Mouse (Mus musculus) MEL (cell line): Measurements from ENCODE around the gene Spock3. TPM values are rescaled to one million over a fixed set of nuclear protein-coding genes. Genes with fewer than 3 reads are reported as not detected.

Source experiments
- DNase-seq: peaks from one replicate; pipeline ENCODE4 v3.0.0; 2011; ENCODE audit warnings: low read depth, low spot score
- H3K27ac ChIP-seq: 2 replicates; pipeline ENCODE4 v1.5.1; 2012; ENCODE audit warnings: low read depth, mild to moderate bottlenecking, control low read depth, low read length, moderate library complexity; ENCODE audit not compliant: control insufficient read depth
- H3K27me3 ChIP-seq, 2 experiments: fragments of 150-350 bp in 1 of 2; sonication (generic) in 1 of 2; 2 replicates each; pipeline ENCODE4 v1.6.1; 2012; ENCODE audit warnings: low read length in 2 of 2, mild to moderate bottlenecking in 2 of 2, improper control_type of control experiment in 1 of 2, moderate library complexity in 1 of 2; ENCODE audit not compliant: insufficient read depth in 2 of 2, control insufficient read depth in 1 of 2
- H3K36me3 ChIP-seq, 2 experiments: 2 replicates each; pipeline ENCODE4 v1.6.1; 2012 to 2014; ENCODE audit warnings: low read length in 2 of 2, improper control_type of control experiment in 1 of 2, inconsistent platforms in 1 of 2, mild to moderate bottlenecking in 1 of 2; ENCODE audit not compliant: insufficient read depth in 2 of 2, control insufficient read depth in 1 of 2
- H3K4me1 ChIP-seq, 2 experiments: fragments of 150-350 bp in 1 of 2; sonication (generic) in 1 of 2; 2 replicates each; pipeline ENCODE4 v1.6.1; 2012; ENCODE audit warnings: low read length in 2 of 2, improper control_type of control experiment in 1 of 2, mild to moderate bottlenecking in 1 of 2; ENCODE audit not compliant: insufficient read depth in 2 of 2, control insufficient read depth in 1 of 2
- H3K4me3 ChIP-seq, 2 experiments: fragments of 150-350 bp in 1 of 2; sonication (generic) in 1 of 2; 2 replicates each; pipeline ENCODE4 v1.5.1; 2012; ENCODE audit warnings: low read depth in 2 of 2, low read length in 2 of 2, mild to moderate bottlenecking in 2 of 2, moderate library complexity in 2 of 2, control low read depth in 1 of 2, improper control_type of control experiment in 1 of 2; ENCODE audit not compliant: control insufficient read depth in 1 of 2, insufficient read depth in 1 of 2
- H3K79me2 ChIP-seq: 2 replicates; pipeline ENCODE4 v1.6.1; 2012; ENCODE audit warnings: mild to moderate bottlenecking, low read length, moderate library complexity; ENCODE audit not compliant: control insufficient read depth, poor library complexity, insufficient read depth
- H3K9ac ChIP-seq: 2 replicates; pipeline ENCODE4 v1.6.1; 2012; ENCODE audit warnings: low read depth, mild to moderate bottlenecking, control low read depth, low read length, moderate library complexity; ENCODE audit not compliant: control insufficient read depth, poor library complexity, severe bottlenecking
- H3K9me3 ChIP-seq: fragments of 150-350 bp; sonication (generic); replicated peaks from 2 replicates; pipeline ENCODE4 v1.6.1; 2012; ENCODE audit warnings: mild to moderate bottlenecking, low read length, improper control_type of control experiment, moderate library complexity; ENCODE audit not compliant: insufficient read depth
- BHLHE40 ChIP-seq: IDR thresholded peaks from 2 replicates; pipeline ENCODE4 v1.6.1; 2012; ENCODE audit warnings: low read depth, mild to moderate bottlenecking, inconsistent platforms, low read length, improper control_type of control experiment, borderline replicate concordance
- CHD1 ChIP-seq: IDR thresholded peaks from 2 replicates; pipeline ENCODE4 v1.6.1; 2012; ENCODE audit warnings: low read depth, mild to moderate bottlenecking, inconsistent platforms, low read length, improper control_type of control experiment
- CHD2 ChIP-seq: IDR thresholded peaks from 2 replicates; pipeline ENCODE4 v1.6.1; 2011; ENCODE audit warnings: low read length, improper control_type of control experiment
- E2F4 ChIP-seq: IDR thresholded peaks from 2 replicates; pipeline ENCODE4 v1.6.1; 2011; ENCODE audit warnings: low read depth, low read length, improper control_type of control experiment, borderline replicate concordance
- GABPA ChIP-seq: IDR thresholded peaks from 2 replicates; pipeline ENCODE4 v1.6.1; 2012; ENCODE audit warnings: low read depth, mild to moderate bottlenecking, inconsistent platforms, low read length, improper control_type of control experiment, moderate library complexity
- GATA1 ChIP-seq: IDR thresholded peaks from 2 replicates; pipeline ENCODE4 v1.6.1; 2011; ENCODE audit warnings: low read depth, low read length, improper control_type of control experiment
- JUND ChIP-seq: IDR thresholded peaks from 2 replicates; pipeline ENCODE4 v1.6.1; 2011; ENCODE audit warnings: low read depth, mild to moderate bottlenecking, improper control_type of control experiment, low read length
- MAFK ChIP-seq: IDR thresholded peaks from 2 replicates; pipeline ENCODE4 v1.6.1; 2011; ENCODE audit warnings: low read depth, mild to moderate bottlenecking, low read length, improper control_type of control experiment, borderline replicate concordance
- MAZ ChIP-seq: IDR thresholded peaks from 2 replicates; pipeline ENCODE4 v1.6.1; 2012; ENCODE audit warnings: low read depth, mild to moderate bottlenecking, inconsistent platforms, low read length, improper control_type of control experiment
- MEF2A ChIP-seq: IDR thresholded peaks from 2 replicates; pipeline ENCODE4 v1.6.1; 2014; ENCODE audit warnings: low read depth, mild to moderate bottlenecking, inconsistent platforms, low read length, improper control_type of control experiment; ENCODE audit not compliant: poor library complexity, insufficient replicate concordance, severe bottlenecking; ENCODE audit errors: extremely low read depth
- MXI1 ChIP-seq: IDR thresholded peaks from 2 replicates; pipeline ENCODE4 v1.6.1; 2011; ENCODE audit warnings: mild to moderate bottlenecking, low read depth, low read length, improper control_type of control experiment
- MYB ChIP-seq: IDR thresholded peaks from 2 replicates; pipeline ENCODE4 v1.6.1; 2011; ENCODE audit warnings: mild to moderate bottlenecking, low read depth, low read length, improper control_type of control experiment
- MYC ChIP-seq: IDR thresholded peaks from 2 replicates; pipeline ENCODE4 v1.6.1; 2011; ENCODE audit warnings: low read depth, mild to moderate bottlenecking, low read length, improper control_type of control experiment, moderate library complexity
- NELFE ChIP-seq: IDR thresholded peaks from 2 replicates; pipeline ENCODE4 v1.6.1; 2011; ENCODE audit warnings: low read depth, low read length, improper control_type of control experiment
- NRF1 ChIP-seq: IDR thresholded peaks from 2 replicates; pipeline ENCODE4 v1.6.1; 2014; ENCODE audit warnings: low read depth, mild to moderate bottlenecking, inconsistent platforms, low read length, improper control_type of control experiment, moderate library complexity; ENCODE audit not compliant: poor library complexity, insufficient read depth, severe bottlenecking
- POLR2AphosphoS5 ChIP-seq: IDR thresholded peaks from 2 replicates; pipeline ENCODE4 v1.6.1; 2012; ENCODE audit warnings: low read depth, borderline replicate concordance, mild to moderate bottlenecking, inconsistent platforms, low read length, moderate library complexity, mixed read lengths
- RCOR1 ChIP-seq: IDR thresholded peaks from 2 replicates; pipeline ENCODE4 v1.6.1; 2012; ENCODE audit warnings: low read depth, mild to moderate bottlenecking, inconsistent platforms, low read length, improper control_type of control experiment
- SIN3A ChIP-seq: IDR thresholded peaks from 2 replicates; pipeline ENCODE4 v1.6.1; 2012; ENCODE audit warnings: low read length, improper control_type of control experiment, inconsistent platforms
- SMC3 ChIP-seq: IDR thresholded peaks from 2 replicates; pipeline ENCODE4 v1.6.1; 2011; ENCODE audit warnings: low read depth, low read length, improper control_type of control experiment
- TAL1 ChIP-seq: IDR thresholded peaks from 2 replicates; pipeline ENCODE4 v1.6.1; 2012; ENCODE audit warnings: mild to moderate bottlenecking, inconsistent platforms, low read length, moderate library complexity, mixed read lengths
- TBP ChIP-seq: IDR thresholded peaks from 2 replicates; pipeline ENCODE4 v1.8.0; 2011; ENCODE audit warnings: low read depth, low read length, improper control_type of control experiment
- USF2 ChIP-seq, 2 experiments: IDR thresholded peaks; 2 replicates each; pipeline ENCODE4 v1.6.1; 2011 to 2012; ENCODE audit warnings: improper control_type of control experiment in 2 of 2, low read length in 2 of 2, borderline replicate concordance in 1 of 2, inconsistent platforms in 1 of 2, low read depth in 1 of 2, mild to moderate bottlenecking in 1 of 2; ENCODE audit not compliant: insufficient read depth in 1 of 2
- ZKSCAN1 ChIP-seq: IDR thresholded peaks from 2 replicates; pipeline ENCODE4 v1.6.1; 2012; ENCODE audit warnings: low read depth, mild to moderate bottlenecking, inconsistent platforms, low read length, improper control_type of control experiment, moderate library complexity
- ZMIZ1 ChIP-seq: IDR thresholded peaks from 2 replicates; pipeline ENCODE4 v1.6.1; 2012; ENCODE audit warnings: low read depth, mild to moderate bottlenecking, inconsistent platforms, low read length, improper control_type of control experiment, moderate library complexity
- polyA plus RNA-seq, 2 experiments: library from polyadenylated mRNA; stranded (reverse) in 1 of 2; unstranded in 1 of 2; fragments of >175 nt in 1 of 2; fragments of >200 nt in 1 of 2; gene quantifications; 2 replicates each; pipeline versions ENCODE4 v1.2.1 to v1.2.4; 2012; ENCODE audit warnings: low replicate concordance in 2 of 2, low read depth in 1 of 2; ENCODE audit not compliant: insufficient read length in 2 of 2, insufficient read depth in 1 of 2, missing spikeins in 1 of 2
- total RNA-seq: library from RNA; depleted of rRNA; stranded (reverse); fragments of 300-350 nt; gene quantifications from 2 replicates; pipeline ENCODE4 v1.2.3, GENCODE M21; 2012

Spock3 gene
- total and polyA plus RNA-seq, 3 experiments: not detected

GRCm38 (mm10) chr8:63112919-63113318, 162.1 kb downstream of the Spock3 start:
- TF ChIP-seq MXI1 (no peak), JUND (no peak), GATA1 (no peak), MAZ (no peak), BHLHE40 (no peak), GABPA (no peak), ZKSCAN1 (no peak), ZMIZ1 (no peak), NRF1 (no peak), TBP (no peak), SMC3 (no peak), SIN3A (no peak), MEF2A (no peak), MAFK (no peak), TAL1 (no peak), E2F4 (no peak)
- H3K27ac ChIP-seq: no peak overlapping the region
- no peak overlapping the region for H3K4me3 ChIP-seq
- no peak for DNase-seq
- H3K9me3 ChIP-seq: no peaks in the 10 kb centered on the region
- no peaks in the 10 kb centered on the region for H3K4me1 ChIP-seq
- H3K79me2 ChIP-seq: no peaks in the 10 kb centered on the region
- no peaks in the 10 kb centered on the region for H3K27me3 ChIP-seq
- no peaks in the 10 kb centered on the region for H3K36me3 ChIP-seq
- no peak overlapping the region for H3K9ac ChIP-seq

- Histone ChIP-seq H3K4me3 (no peak overlapping the region), H3K9me3 (no peaks in the 10 kb centered on the region), H3K27me3 (no peaks in the 10 kb centered on the region)
- TF ChIP-seq NRF1 (no peak), TBP (no peak), CHD1 (no peak), ZMIZ1 (no peak), POLR2AphosphoS5 (no peak), CHD2 (no peak), USF2 (IDR thresholded peaks at IDR 0.05; ENCODE audit: borderline replicate concordance in 1 of 2, insufficient read depth in 1 of 2, low read depth in 1 of 2, low read length in 2 of 2) (no peak), NELFE (no peak), RCOR1 (no peak), MYC (no peak), E2F4 (no peak), MAZ (no peak), MYB (no peak), MAFK (no peak)
- TF ChIP-seq, all 39 proteins: peak for 0
- Histone ChIP-seq H3K36me3 (no peaks in the 10 kb centered on the region), H3K9ac (no peak overlapping the region), H3K4me1 (no peaks in the 10 kb centered on the region), H3K79me2 (no peaks in the 10 kb centered on the region), H3K27ac (no peak overlapping the region)
- DNase-seq: no peak
Observed at GRCm38 (mm10) chr8:63120508-63120907, 169.7 kb downstream of the Spock3 start.
